Mouse (Mus musculus) kidney, adult 10 weeks (tissue): ENCODE data around the gene Col6a4. TPM values are rescaled to one million over a fixed set of nuclear protein-coding genes. Genes with fewer than 3 reads are reported as not detected.

Experiments used
- polyA plus RNA-seq: library from polyadenylated mRNA; stranded (reverse); fragments of 350-450 nt; fragmentation: Illumina TruSeq; extraction: RNeasy Lipid Tissue Mini Kit (QIAGEN cat#74804); gene quantifications from one replicate; pipeline ENCODE4 v1.2.3, GENCODE M21; 2014; ENCODE audit warnings: low read depth, low replicate concordance

Col6a4 gene
- polyA plus RNA-seq, result not detected

DNA sequence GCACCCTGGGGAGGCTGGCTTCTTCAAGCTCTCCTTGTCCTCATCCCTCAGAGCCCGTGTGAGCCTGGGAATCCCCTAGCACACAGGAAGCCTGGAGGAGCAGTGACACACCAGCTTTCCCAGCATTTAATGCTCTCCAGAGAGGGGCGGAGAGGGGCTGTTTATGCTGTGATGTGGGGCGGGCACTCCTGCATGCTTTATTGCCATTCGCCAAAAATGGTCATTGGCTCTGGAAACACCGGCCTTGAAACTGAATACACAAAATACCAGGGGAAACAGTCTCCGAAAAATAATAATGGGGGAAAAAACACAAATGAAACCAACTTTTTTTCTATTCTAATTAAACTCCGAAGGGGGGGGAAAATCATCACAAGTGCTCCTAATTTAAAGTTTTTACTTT is at the start of gene Col6a4:
TSS of gene Col6a4 (minus strand) at position 101 of the 400 bp plus-strand sequence.

DNA sequence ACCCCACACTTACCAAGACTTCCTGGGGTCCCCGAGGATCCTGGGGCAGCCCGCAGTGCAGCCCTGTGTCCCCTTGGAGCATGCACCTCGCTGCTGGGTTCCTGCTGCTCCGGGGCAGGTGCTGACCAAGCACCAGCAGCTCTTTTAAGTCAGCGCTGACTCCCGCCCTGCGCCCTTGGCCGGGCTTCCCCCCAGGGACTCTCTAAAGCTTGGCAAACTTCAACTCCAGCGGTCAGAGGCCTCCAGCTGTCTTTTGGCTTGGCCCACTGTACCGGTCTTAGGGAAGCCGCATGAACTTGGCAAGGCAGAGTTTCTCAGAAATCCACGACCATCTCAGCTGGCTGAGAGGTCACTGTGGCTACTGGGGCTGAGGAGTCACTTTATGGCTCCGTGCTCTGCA is 136.1 kb downstream of the Col6a4 start, which contains the start of gene Col6a5:
TSS of gene Col6a5 (minus strand) at position 111 of the 400 bp plus-strand sequence.

Other genes with a start within 250 kb of the Col6a4 start
- gene Col6a5, start 136.1 kb downstream of the Col6a4 start, polyA plus RNA-seq, result 0.08 TPM
- 12.8 TPM for gene Glyctk, start 61.4 kb upstream of the Col6a4 start, polyA plus RNA-seq
- 78.0 TPM for gene Wdr82, start 74.1 kb upstream of the Col6a4 start, polyA plus RNA-seq
- 1.5 TPM for gene Ppm1m, start 103.0 kb upstream of the Col6a4 start, polyA plus RNA-seq
- not detected for gene Twf2, start 106.3 kb upstream of the Col6a4 start, polyA plus RNA-seq
- gene Tlr9, start 125.8 kb upstream of the Col6a4 start, polyA plus RNA-seq, result not detected
- gene Alas1, start 151.9 kb upstream of the Col6a4 start, polyA plus RNA-seq, result 43.8 TPM
- gene Poc1a, start 184.3 kb upstream of the Col6a4 start, polyA plus RNA-seq, result not detected